In the genomic region with DNA sequence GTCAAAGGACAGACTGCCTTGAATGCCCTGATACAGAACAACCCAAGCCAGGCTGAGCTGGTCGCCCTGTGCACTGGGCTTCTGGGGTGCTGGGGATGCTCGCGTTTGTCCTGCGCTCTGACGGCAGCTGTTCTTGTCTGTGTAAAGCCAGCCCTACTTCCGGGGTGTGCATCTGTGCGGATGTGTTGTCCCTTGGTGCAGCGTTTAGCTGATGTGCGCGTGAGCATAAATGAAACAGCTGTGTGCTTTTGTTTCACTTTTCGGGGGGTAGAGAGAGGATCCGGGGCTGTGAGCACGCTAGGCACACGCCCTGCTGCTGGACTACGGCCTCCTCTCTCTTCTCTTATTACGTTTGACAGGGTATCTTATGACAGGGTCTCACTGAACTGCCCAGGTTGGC, we compare ENCODE assay signal across 15 mouse cellular contexts.
DNase-seq lines count a peak whose midpoint lies in the region; ATAC-seq and TF ChIP-seq lines count a peak whose summit lies in the region.
"Had no signal": no experiment of that assay in that cellular context is flagged by ENCODE, and none has a peak within 500 bp of the region (broad histone marks: within the 10 kb centered on the region; RNA-seq: fewer than 3 reads in every experiment).

No protein-coding gene starts in this region.

- intact Hi-C loops in heart, postnatal 36 days (cut with DNase I) = loop anchor here (5.0 kb wide), 1 partner anchor 121 kb away; no protein-coding TSS in a partner anchor

- DNase-seq in neural tube, embryonic 11.5 days (ENCODE audit: low spot score) = no peak
- no peak for DNase-seq in forebrain, embryonic 14.5 days (ENCODE audit: low spot score)
- no peak for DNase-seq in limb, embryonic 14.5 days (ENCODE audit: low spot score)
- no peak for DNase-seq in heart, postnatal 36 days
- no peak for DNase-seq in kidney, adult 18-20 months
- no peak for DNase-seq in heart, adult 9 months (ENCODE audit: low spot score in 2 of 2)
- DNase-seq: cerebellum, adult 2 months; gastrocnemius, postnatal 36 days; kidney, adult 9 months had no signal

- H3K4me3 ChIP-seq in neural tube, embryonic 11.5 days (ENCODE audit: low read depth, low read length) = no peak overlapping the region
- H3K4me3 ChIP-seq in neural tube, embryonic 15.5 days (replicated peaks) = no peak overlapping the region
- H3K4me3 ChIP-seq in forebrain, embryonic 14.5 days (ENCODE audit: low read depth, low read length) = no peak overlapping the region
- H3K4me3 ChIP-seq in limb, embryonic 14.5 days (replicated peaks; ENCODE audit: low read length) = no peak overlapping the region
- H3K4me3 ChIP-seq in olfactory bulb, adult 2 months (ENCODE audit: insufficient read depth, low read depth, low read length) = no peak overlapping the region
- H3K4me3 ChIP-seq: embryonic facial prominence, embryonic 15.5 days; heart, embryonic 12.5 days; megakaryocyte, embryonic 14.5 days; neural tube, embryonic 12.5 days had no signal

- H3K27me3 ChIP-seq in neural tube, embryonic 11.5 days (ENCODE audit: control insufficient read depth, insufficient read depth, low read length) = no peaks in the 10 kb centered on the region
- H3K27me3 ChIP-seq in neural tube, embryonic 15.5 days (replicated peaks) = no peaks in the 10 kb centered on the region
- H3K27me3 ChIP-seq in forebrain, embryonic 14.5 days (replicated peaks; ENCODE audit: control insufficient read depth, insufficient read depth, low read length) = no peaks in the 10 kb centered on the region
- H3K27me3 ChIP-seq in limb, embryonic 14.5 days (ENCODE audit: control insufficient read depth, insufficient read depth, low read length) = no peaks in the 10 kb centered on the region

- no peak for ATAC-seq in neural tube, embryonic 11.5 days (ENCODE audit: insufficient read depth, low FRiP score, low TSS enrichment)
- ATAC-seq in neural tube, embryonic 15.5 days (ENCODE audit: low FRiP score) = no peak
- no peak for ATAC-seq in forebrain, embryonic 14.5 days
- ATAC-seq in limb, embryonic 14.5 days (ENCODE audit: low FRiP score, low read depth) = peak; percentile 7; the same call in 1 of the 2 replicates

- H3K4me1 ChIP-seq in neural tube, embryonic 11.5 days (ENCODE audit: control insufficient read depth, insufficient read depth, low read length) = peaks cover 54% of the 10 kb centered on the region
- H3K4me1 ChIP-seq in neural tube, embryonic 15.5 days = peaks cover 79% of the 10 kb centered on the region
- peaks cover 65% of the 10 kb centered on the region for H3K4me1 ChIP-seq in forebrain, embryonic 14.5 days (ENCODE audit: control insufficient read depth, insufficient read depth, low read length)
- peaks cover 36% of the 10 kb centered on the region for H3K4me1 ChIP-seq in limb, embryonic 14.5 days (ENCODE audit: control insufficient read depth, insufficient read depth, low read length)
- H3K4me1 ChIP-seq in olfactory bulb, adult 2 months (ENCODE audit: control insufficient read depth, insufficient read depth, low read length) = peaks cover 66% of the 10 kb centered on the region

- WGBS in neural tube, embryonic 11.5 days = 79% methylated on average over 16 of the region's 16 CpGs
- WGBS in neural tube, embryonic 15.5 days = 63% methylated on average over 16 of the region's 16 CpGs
- 72% methylated on average over 16 of the region's 16 CpGs for WGBS in forebrain, embryonic 14.5 days
- WGBS in limb, embryonic 14.5 days = 74% methylated on average over 16 of the region's 16 CpGs
- 56% methylated on average over 16 of the region's 16 CpGs for WGBS in olfactory bulb, adult 2 months

- no peaks in the 10 kb centered on the region for H3K9me3 ChIP-seq in neural tube, embryonic 11.5 days (ENCODE audit: control insufficient read depth, low read length)
- no peaks in the 10 kb centered on the region for H3K9me3 ChIP-seq in neural tube, embryonic 15.5 days (replicated peaks)
- H3K9me3 ChIP-seq in forebrain, embryonic 14.5 days (replicated peaks; ENCODE audit: control insufficient read depth, low read length) = no peaks in the 10 kb centered on the region
- H3K9me3 ChIP-seq in limb, embryonic 14.5 days (ENCODE audit: control insufficient read depth, low read length) = no peaks in the 10 kb centered on the region
- H3K9me3 ChIP-seq: embryonic facial prominence, embryonic 15.5 days; heart, embryonic 12.5 days; megakaryocyte, embryonic 14.5 days; neural tube, embryonic 12.5 days had no signal

- 0 out of 2 replicates have a peak overlapping the region, but pooled peaks have one; percentile 8 for H3K9ac ChIP-seq in neural tube, embryonic 11.5 days (ENCODE audit: low read length)
- no peak overlapping the region for H3K9ac ChIP-seq in neural tube, embryonic 15.5 days (replicated peaks)
- H3K9ac ChIP-seq in forebrain, embryonic 14.5 days (ENCODE audit: low read length) = no peak overlapping the region
- no peak overlapping the region for H3K9ac ChIP-seq in limb, embryonic 14.5 days (ENCODE audit: low read depth, low read length, severe bottlenecking)
- H3K9ac ChIP-seq: embryonic facial prominence, embryonic 15.5 days; heart, embryonic 12.5 days; neural tube, embryonic 12.5 days had no signal

- no peak overlapping the region for H3K4me2 ChIP-seq in neural tube, embryonic 11.5 days (ENCODE audit: low read depth)
- no peak overlapping the region for H3K4me2 ChIP-seq in neural tube, embryonic 15.5 days
- no peak overlapping the region for H3K4me2 ChIP-seq in forebrain, embryonic 14.5 days (ENCODE audit: low read length)
- no peak overlapping the region for H3K4me2 ChIP-seq in limb, embryonic 14.5 days (replicated peaks; ENCODE audit: low read depth, low read length, severe bottlenecking)
- H3K4me2 ChIP-seq: embryonic facial prominence, embryonic 15.5 days; heart, embryonic 12.5 days; neural tube, embryonic 12.5 days had no signal

- no peaks in the 10 kb centered on the region for H3K36me3 ChIP-seq in neural tube, embryonic 11.5 days (ENCODE audit: control insufficient read depth, insufficient read depth, low read length)
- no peaks in the 10 kb centered on the region for H3K36me3 ChIP-seq in neural tube, embryonic 15.5 days
- no peaks in the 10 kb centered on the region for H3K36me3 ChIP-seq in forebrain, embryonic 14.5 days (ENCODE audit: control insufficient read depth, insufficient read depth, low read length)
- H3K36me3 ChIP-seq in limb, embryonic 14.5 days (ENCODE audit: control insufficient read depth, insufficient read depth, low read length) = no peaks in the 10 kb centered on the region
- H3K36me3 ChIP-seq: embryonic facial prominence, embryonic 15.5 days; heart, embryonic 12.5 days; neural tube, embryonic 12.5 days had no signal

- TF ChIP-seq CTCF in olfactory bulb, adult 2 months (IDR thresholded peaks at IDR 0.05; ENCODE audit: insufficient read depth, low read depth, low read length) = no peak

- TF ChIP-seq POLR2A in limb, embryonic 14.5 days (IDR thresholded peaks at IDR 0.05; ENCODE audit: borderline replicate concordance, extremely low read depth, insufficient read depth, insufficient read length) = no peak
- TF ChIP-seq POLR2A in olfactory bulb, adult 2 months (IDR thresholded peaks at IDR 0.05; ENCODE audit: insufficient read depth, low read depth, low read length) = no peak

- peak overlapping the region; percentile 80 for H3K27ac ChIP-seq in neural tube, embryonic 11.5 days (ENCODE audit: low read depth, low read length)
- no peak overlapping the region for H3K27ac ChIP-seq in neural tube, embryonic 15.5 days (replicated peaks)
- H3K27ac ChIP-seq in forebrain, embryonic 14.5 days (ENCODE audit: low read depth, low read length) = peak overlapping the region; percentile 94
- H3K27ac ChIP-seq in limb, embryonic 14.5 days (replicated peaks; ENCODE audit: low read depth, low read length) = no peak overlapping the region
- H3K27ac ChIP-seq in olfactory bulb, adult 2 months (ENCODE audit: insufficient read depth, low read depth, low read length) = peak overlapping the region; percentile 90
- H3K27ac ChIP-seq: embryonic facial prominence, embryonic 15.5 days had no signal

Comparison
In these comparisons a context has a peak if more than half of its experiments do, and no peak if none do; other contexts are left out.
1. H3K27ac ChIP-seq: peak in neural tube, embryonic 11.5 days (single experiment), forebrain, embryonic 14.5 days (single experiment) and olfactory bulb, adult 2 months (single experiment); none in neural tube, embryonic 15.5 days (single experiment) and limb, embryonic 14.5 days (single experiment).